Mouse (Mus musculus) C2C12 (cell line): ENCODE data around the gene Adipor2.

Source experiments
- CTCF ChIP-seq: IDR thresholded peaks from one replicate; pipeline ENCODE4 v1.5.1; 2011; ENCODE audit not compliant: control insufficient read depth, insufficient read depth, insufficient read length
- MAX ChIP-seq: IDR thresholded peaks from one replicate; pipeline ENCODE4 v1.6.1; 2011; ENCODE audit warnings: mild to moderate bottlenecking, control low read depth
- MYOD1 ChIP-seq: IDR thresholded peaks from one replicate; pipeline ENCODE4 v1.6.1; 2011; ENCODE audit warnings: low read depth; ENCODE audit not compliant: control insufficient read depth, insufficient read length
- USF1 ChIP-seq: IDR thresholded peaks from one replicate; pipeline ENCODE4 v1.6.1; 2011; ENCODE audit warnings: low read depth, mild to moderate bottlenecking, control low read depth, moderate library complexity

DNA sequence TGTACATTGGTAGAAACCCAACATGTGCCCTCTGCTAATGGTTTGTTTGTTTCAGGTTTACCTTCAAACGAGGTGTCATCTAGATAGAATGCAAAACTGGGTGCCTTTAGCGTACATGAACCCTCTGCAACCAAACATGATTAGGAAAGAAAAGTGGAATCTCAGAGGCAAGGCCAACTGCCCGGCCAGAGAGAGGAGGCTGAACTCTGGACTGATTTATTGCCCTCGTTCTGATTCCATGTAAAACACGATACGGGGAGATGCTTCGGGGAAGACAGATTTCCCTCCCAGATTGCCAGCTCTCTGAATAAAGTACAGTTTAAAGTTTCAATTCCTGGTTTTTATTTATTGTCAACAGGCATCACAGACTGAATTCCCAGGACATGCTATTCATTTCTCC is 12.2 kb downstream of the Adipor2 start:
- TF ChIP-seq MAX (no peak), CTCF (no peak), USF1 (no peak), MYOD1 (no peak)
